Mouse (Mus musculus) embryo, embryonic 10 days (tissue): Measurements from ENCODE around the gene Gpn3.

Experiments
- DNase-seq: peaks from one replicate; pipeline ENCODE4 v3.0.0-alpha.2; 2015; ENCODE audit warnings: low spot score

Gpn3 gene

GRCm38 (mm10) chr5:122371591-122372191 is at the start of gene Gpn3:
Gene Gpn3 (plus strand): TSS chr5:122371876.
- DNase-seq: peak; percentile 81

GRCm38 (mm10) chr5:122323523-122323922 is 48.2 kb upstream of the Gpn3 start:
- peak; percentile 25 for DNase-seq

- no peak for DNase-seq
These were observed 46.9 kb upstream of the Gpn3 start for GRCm38 (mm10) chr5:122324608-122325431.

- DNase-seq: no peak
These were observed 46.2 kb upstream of the Gpn3 start for GRCm38 (mm10) chr5:122325477-122325876.

- DNase-seq: no peak
These were observed 44.4 kb upstream of the Gpn3 start for GRCm38 (mm10) chr5:122327283-122327682.

GRCm38 (mm10) chr5:122330269-122330668 is 41.4 kb upstream of the Gpn3 start:
- DNase-seq: no peak

GRCm38 (mm10) chr5:122334682-122335081 is 37.0 kb upstream of the Gpn3 start:
- no peak for DNase-seq

- DNase-seq: no peak
These were observed 35.0 kb upstream of the Gpn3 start for GRCm38 (mm10) chr5:122336554-122337294.

GRCm38 (mm10) chr5:122342874-122343273 is 28.8 kb upstream of the Gpn3 start:
- DNase-seq: no peak

GRCm38 (mm10) chr5:122343768-122344167 is 27.9 kb upstream of the Gpn3 start:
- no peak for DNase-seq

- DNase-seq: peak; percentile 92
These were observed 27.4 kb upstream of the Gpn3 start for GRCm38 (mm10) chr5:122344260-122344659.

GRCm38 (mm10) chr5:122345777-122346176 is 25.9 kb upstream of the Gpn3 start:
- DNase-seq: no peak

- peak; percentile 97 for DNase-seq
These were observed 17.7 kb upstream of the Gpn3 start, which contains the start of the genes Rad9b and Vps29 for GRCm38 (mm10) chr5:122353807-122354491. Gene Rad9b (minus strand): TSS chr5:122354233. Gene Vps29 (plus strand): TSS chr5:122354369.

- DNase-seq: no peak
These were observed 17.1 kb upstream of the Gpn3 start for GRCm38 (mm10) chr5:122354492-122355067.

GRCm38 (mm10) chr5:122372192-122372769 is 605 bp downstream of the Gpn3 start, which contains the start of gene Fam216a:
Gene Fam216a (minus strand): TSS chr5:122372364.
- DNase-seq: peak; percentile 100

GRCm38 (mm10) chr5:122372878-122373277 is 1.2 kb downstream of the Gpn3 start:
- DNase-seq: no peak

GRCm38 (mm10) chr5:122377101-122377833 is 5.6 kb downstream of the Gpn3 start:
- no peak for DNase-seq

GRCm38 (mm10) chr5:122378171-122378570 is 6.5 kb downstream of the Gpn3 start:
- no peak for DNase-seq

GRCm38 (mm10) chr5:122379374-122380155 is 7.9 kb downstream of the Gpn3 start:
- peak; percentile 89 for DNase-seq

GRCm38 (mm10) chr5:122390006-122390405 is 18.3 kb downstream of the Gpn3 start:
- no peak for DNase-seq
